Mouse (Mus musculus) C2C12 (cell line): ENCODE results near the gene Fam131c.

Experiments used
- CEBPB ChIP-seq: IDR thresholded peaks from one replicate; pipeline ENCODE4 v1.6.1; 2011; ENCODE audit warnings: low read depth, mild to moderate bottlenecking, control low read depth, moderate library complexity
- CTCF ChIP-seq: IDR thresholded peaks from one replicate; pipeline ENCODE4 v1.5.1; 2011; ENCODE audit not compliant: control insufficient read depth, insufficient read depth, insufficient read length
- MAX ChIP-seq: IDR thresholded peaks from one replicate; pipeline ENCODE4 v1.6.1; 2011; ENCODE audit warnings: mild to moderate bottlenecking, control low read depth
- MYOD1 ChIP-seq: IDR thresholded peaks from one replicate; pipeline ENCODE4 v1.6.1; 2011; ENCODE audit warnings: low read depth; ENCODE audit not compliant: control insufficient read depth, insufficient read length

DNA sequence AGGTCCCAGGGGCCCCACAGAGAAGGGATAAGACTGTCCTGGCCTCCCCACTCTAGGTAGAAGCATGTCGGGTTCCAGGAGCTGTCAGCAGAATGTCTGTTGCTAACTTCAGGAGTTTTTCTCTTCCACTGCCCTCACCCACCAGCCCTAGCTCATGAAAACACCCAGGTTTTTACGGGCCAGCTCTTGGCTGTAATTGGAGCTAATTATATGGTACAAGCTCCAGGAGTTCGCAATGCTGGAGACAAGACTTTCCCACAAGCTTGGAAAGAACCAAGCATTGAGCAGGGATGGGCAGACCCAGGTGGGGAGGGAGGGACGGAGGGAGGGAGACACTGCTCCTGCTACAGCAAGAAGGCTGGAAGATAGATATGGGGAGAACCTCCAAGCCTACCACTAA is 40.9 kb upstream of the Fam131c start:
- no peak for TF ChIP-seq CTCF
- TF ChIP-seq CEBPB, result no peak
- no peak for TF ChIP-seq MAX
- no peak for TF ChIP-seq MYOD1
